Mouse (Mus musculus) retina, postnatal 7 days (tissue): ENCODE results near the gene Akirin2.

Experiments
- DNase-seq: peaks from one replicate; pipeline ENCODE4 v3.0.0-alpha.2; 2012; ENCODE audit warnings: low read depth, low spot score

Akirin2 gene

GRCm38 (mm10) chr4:34584871-34585607 is 34.3 kb downstream of the Akirin2 start:
- DNase-seq: no peak

DNA sequence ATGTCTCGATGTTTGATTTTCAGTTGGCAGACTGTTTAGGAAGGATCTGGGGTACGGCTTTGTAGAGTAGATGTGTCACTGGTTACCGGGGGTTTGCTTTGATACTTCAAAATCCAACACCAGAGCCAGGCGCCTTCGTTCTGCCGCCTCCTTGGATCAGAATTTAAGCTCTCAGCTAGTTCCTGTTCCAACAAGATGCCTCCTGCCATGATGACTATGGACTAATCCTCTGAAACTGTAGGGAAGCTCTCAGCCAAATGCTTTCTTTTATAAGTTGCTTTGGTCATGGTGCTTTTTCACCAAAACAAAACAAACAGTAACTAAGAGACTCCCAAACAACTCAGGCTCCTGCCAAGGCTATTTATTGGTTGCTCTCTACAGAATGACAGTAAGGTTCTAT is 52.4 kb downstream of the Akirin2 start:
- DNase-seq: no peak

DNA sequence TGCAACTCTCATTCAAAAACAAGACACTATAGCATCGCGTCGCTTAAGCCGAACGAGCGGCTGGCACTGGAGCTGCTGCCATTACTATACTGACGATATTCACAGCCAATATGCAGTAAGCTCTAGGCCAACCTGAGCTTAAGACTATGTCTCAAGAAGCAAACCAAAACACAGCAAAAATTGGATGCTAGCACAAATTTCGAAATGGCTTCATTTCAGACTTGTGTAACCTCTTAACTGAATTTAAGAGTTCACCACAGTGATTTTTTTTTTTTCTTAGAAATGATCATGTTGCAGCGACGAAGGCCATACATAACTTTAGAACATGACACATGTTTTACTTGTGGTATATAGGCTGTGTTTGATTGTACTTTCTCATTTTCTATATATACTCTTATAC is 55.9 kb downstream of the Akirin2 start:
- no peak for DNase-seq

GRCm38 (mm10) chr4:34613571-34614145 is 62.9 kb downstream of the Akirin2 start:
- no peak for DNase-seq

DNA sequence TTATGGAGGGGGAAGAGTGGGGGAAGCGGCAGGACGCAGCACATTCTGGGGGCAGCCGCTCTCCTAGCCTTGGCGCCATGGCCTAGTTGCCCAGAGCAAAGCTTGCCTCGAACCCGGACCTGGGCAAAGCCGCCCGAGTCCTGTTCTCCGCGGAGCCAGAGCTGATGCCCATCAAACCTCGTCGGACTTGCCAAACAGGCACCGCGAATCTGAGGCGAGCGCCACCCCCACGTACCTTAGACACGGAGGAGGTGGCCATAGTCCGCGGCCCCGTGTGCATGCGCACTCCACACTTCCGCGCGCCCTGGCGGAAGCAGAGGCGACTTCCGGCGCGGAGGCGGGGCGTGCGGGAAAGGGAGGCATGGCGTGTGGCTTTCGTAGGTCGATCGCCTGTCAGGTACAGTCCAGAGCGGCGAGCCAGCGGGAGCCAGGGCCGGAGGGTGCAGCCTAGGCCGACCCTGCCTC is 63.9 kb downstream of the Akirin2 start, which contains the start of the genes Orc3 and Rars2:
Gene Orc3 (minus strand): TSS at position 315 of the 465 bp plus-strand sequence.
Gene Rars2 (plus strand): TSS at position 328 of the 465 bp plus-strand sequence.
- DNase-seq: peak; percentile 85

- DNase-seq: no peak
Observed at GRCm38 (mm10) chr4:34615303-34615702, 64.6 kb downstream of the Akirin2 start.

GRCm38 (mm10) chr4:34616146-34616545 is 65.4 kb downstream of the Akirin2 start:
- DNase-seq: no peak
